Mouse (Mus musculus) right cerebral cortex, postnatal 14 days (tissue): ENCODE data around the gene Npr2.
A peak's percentile ranks its signal among the peaks of the same experiment; 100 is the strongest.

Source experiments
- DNase-seq: peaks from one replicate; pipeline ENCODE4 v3.0.0; 2022

Npr2 gene

DNA sequence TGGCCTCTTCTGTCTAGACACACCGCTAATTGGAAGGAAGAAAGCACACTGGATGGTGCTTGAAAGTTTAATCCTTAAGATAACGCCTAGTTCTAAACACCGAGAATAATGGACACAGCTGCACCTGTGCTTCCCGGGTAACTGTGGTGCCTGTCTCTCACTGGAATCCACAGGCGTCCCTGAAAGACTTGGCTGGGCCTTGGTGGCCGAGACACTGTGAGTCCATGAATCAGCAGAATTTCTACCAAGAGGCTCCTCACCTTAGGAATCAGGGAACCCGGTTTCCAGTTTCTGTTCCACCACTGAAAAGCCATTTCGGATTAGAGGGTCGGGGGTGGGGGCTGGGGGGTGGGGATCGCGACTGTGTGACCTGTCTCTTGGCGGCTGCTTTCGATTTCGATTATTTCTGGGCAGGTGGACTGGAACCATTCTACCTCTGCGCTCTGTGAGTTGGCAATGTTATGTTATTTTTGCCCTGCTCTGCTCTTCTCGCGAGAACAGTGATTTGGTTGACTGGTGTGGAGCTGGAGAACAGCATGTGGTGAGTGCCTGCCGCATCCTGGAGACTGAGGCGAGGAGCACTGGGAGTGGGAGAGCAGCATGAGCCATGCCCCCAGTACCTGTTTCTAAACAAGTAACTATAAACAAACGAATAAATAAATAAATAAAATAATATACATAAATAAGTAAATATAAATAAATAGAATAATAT, 2.5 kb upstream of the Npr2 start:
- no peak for DNase-seq

DNA sequence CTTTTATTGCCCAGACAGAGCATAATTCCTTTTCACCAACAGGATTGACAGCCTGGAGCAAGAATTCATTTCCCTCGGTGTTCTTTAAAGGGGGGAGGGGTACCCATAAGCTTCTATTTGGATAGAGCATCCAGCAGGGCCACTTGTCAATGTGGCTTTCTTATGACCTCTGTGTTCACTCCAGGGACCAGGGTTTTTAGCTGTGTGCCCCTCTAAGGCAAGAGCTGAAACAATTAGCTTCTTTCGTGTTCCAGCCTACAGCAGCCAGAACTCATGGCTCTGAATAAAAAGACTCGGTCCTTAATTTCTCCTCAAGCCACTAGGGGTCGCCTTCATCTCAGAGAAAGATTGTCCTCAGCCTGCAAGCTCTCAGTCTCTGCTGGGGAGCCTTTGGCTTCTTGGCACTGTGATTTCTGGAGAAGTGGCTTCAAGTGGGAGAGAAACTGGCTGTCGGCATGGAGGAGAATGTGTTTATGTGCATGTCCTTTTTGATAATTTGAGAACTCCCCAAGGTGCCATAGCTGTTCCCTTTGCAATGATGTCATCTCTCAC, 1.6 kb upstream of the Npr2 start:
- peak; percentile 72 for DNase-seq

DNA sequence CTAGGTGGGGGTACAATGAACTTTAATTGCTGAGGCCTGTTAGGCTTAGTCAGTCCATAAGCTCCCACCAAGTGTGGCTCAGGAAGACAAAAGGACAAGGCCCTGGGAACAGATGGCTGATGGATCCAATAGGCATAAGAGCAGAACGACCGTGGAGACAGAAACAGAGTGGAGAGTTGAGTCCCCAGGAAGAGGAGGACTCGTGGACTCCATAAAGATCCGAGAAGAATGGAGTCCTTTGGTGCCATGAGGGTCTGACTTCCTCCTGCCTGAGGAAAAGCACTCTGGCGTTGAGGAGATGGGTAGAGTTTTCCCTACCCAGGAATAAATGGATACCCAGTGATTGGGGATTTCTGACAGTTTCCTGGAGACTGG, 1.1 kb upstream of the Npr2 start:
- no peak for DNase-seq

DNA sequence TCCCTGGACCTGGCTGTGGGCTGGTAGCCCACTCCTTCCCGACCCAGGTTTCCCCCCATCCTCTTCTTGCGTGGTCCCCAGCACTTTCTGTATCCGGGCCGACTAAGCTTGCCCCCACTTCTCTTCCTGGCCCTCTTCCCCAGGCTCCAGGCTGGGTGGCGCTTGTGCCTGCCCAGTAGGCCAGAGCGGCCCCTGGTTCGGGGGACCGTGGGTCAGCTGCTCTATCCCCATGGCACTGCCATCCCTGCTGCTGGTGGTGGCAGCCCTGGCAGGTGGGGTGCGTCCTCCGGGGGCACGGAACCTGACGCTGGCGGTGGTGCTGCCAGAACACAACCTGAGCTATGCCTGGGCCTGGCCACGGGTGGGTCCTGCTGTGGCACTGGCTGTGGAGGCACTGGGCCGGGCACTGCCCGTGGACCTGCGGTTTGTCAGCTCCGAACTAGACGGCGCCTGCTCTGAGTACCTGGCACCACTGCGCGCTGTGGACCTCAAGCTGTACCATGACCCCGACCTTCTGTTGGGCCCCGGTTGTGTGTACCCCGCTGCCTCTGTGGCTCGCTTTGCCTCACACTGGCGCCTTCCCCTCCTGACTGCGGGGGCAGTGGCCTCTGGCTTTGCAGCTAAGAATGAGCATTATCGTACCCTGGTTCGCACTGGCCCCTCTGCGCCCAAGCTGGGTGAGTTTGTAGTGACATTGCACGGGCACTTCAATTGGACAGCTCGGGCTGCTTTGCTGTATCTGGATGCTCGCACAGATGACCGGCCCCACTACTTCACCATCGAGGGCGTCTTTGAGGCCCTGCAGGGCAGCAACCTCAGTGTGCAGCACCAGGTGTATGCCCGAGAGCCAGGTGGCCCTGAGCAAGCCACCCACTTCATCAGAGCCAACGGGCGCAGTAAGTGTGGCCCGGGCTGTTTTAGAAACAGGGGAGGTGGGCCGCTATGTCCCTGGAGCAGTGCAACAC, 503 bp downstream of the Npr2 start:
- peak; percentile 35 for DNase-seq

DNA sequence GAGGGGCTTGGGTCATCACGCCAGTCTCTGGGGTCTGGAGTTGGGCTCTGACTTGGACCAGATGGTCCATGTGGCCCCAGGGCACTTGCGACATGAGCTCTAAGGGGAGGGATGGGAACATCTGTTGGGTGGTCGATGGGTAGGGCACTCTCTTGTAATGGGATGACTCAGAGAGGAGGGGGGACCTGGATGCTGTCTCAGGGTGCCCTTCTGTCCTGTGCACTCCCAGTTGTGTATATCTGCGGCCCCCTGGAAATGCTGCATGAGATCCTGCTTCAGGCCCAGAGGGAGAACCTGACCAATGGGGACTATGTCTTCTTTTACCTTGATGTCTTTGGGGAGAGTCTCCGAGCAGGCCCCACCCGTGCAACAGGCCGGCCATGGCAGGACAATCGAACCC, 1.6 kb downstream of the Npr2 start:
- no peak for DNase-seq

DNA sequence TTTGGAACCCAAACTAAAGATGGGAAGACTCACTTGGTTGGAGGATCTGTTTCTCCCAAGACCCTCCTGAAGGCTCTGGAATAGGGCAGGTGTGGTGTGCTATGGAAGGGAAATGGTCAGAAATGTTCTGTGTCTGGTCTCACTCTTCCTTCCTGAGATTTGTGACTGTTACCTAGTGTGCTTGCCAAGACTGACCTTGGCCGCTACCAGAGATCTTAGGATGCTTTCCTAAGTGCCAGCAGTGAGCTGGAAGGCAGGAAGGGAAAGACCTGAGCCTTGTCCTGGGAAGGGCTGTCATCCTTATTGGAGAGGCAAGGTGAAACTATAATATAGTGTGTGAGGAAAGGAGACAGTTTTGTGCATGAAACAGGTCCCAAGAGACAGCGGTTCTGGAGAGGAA, 2.0 kb downstream of the Npr2 start:
- DNase-seq, result no peak

DNA sequence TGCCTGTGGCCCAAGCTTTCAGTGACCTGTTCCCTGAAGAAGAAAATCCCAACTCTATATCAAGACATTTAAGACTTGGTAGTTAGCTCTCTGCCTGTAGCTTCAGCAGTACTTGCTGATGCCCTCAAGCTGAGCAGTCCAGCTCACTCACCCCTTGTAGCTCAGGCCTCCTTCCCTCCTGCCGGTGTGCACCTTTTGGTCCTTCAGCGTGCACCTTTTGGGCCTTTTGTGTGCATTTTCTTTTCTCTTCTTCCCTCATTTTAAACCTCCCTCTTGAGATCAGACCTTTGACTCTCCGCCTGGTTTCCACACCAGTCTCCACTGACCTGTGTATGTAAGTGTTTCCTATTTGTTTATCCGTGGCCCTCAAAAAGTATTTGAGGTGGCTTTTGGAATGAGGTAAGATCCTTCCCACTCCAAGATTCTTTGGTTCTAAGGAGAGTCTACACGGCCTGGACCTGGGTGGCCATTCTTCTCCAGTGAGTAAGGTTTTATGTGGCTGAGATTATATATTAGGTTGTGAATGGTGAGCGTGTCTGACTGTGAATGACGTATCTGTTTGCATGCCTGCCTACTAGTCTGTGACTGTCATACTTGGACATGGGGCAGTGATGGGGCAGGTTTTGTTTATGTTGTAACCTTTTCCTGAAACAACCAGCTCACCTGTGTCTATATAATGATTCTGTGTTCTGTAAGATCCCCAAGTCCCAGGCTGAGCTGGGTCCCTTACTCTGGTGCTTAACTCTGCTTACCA, 3.1 kb downstream of the Npr2 start:
- no peak for DNase-seq

DNA sequence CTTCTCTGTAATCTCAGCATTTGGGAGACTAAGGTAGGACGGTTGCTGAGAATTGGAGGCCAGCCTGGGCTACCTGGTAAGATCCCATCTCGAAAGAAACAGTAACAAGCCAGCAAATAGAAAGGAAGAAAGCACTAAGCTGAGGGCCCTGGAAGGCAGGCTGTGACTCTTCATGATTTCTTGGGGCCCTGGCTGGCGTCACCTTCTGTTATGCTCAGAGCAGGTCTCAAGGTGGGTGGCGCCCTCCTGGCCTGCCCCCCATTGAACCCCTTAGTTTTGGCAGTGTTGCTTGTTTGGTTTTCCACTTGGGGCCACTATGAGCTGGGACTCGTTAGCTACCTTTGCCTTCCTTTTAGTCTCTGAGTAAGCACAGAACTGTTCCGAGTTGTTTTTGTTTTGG, 5.0 kb downstream of the Npr2 start:
- no peak for DNase-seq

DNA sequence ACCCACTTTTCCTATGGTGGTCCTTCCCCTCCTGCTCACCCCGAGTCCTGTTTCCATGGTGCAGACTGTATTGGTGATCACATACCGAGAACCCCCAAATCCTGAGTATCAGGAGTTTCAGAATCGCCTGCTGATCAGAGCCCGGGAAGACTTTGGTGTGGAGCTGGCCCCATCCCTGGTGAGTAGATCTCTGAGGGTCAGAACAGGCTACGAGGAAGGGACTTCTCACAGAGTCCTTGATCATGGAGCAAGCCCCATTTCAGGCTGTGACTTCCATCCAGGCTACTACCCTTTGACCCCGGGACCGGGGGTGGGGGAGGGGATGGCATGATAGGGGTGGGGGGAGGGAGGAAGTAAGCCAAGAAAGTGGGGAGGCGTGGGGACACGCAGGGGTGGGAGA, 8.3 kb downstream of the Npr2 start:
- no peak for DNase-seq

DNA sequence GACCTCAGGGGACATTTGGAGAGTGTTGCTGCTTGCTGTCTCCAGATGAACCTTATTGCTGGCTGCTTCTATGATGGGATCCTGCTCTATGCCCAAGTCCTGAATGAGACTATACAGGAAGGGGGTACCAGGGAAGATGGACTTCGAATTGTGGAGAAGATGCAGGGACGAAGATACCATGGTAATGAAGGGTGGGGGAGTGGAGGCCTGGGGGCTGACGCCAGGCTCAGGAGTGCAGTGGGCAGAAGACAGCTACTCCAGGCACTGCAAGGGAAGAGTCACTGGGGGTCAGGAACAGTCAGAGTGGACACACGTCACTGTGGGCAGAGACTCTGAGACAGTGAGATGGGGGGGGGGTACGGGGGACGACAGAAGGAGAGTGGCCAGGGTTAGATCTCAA, 8.8 kb downstream of the Npr2 start:
- DNase-seq, result no peak

DNA sequence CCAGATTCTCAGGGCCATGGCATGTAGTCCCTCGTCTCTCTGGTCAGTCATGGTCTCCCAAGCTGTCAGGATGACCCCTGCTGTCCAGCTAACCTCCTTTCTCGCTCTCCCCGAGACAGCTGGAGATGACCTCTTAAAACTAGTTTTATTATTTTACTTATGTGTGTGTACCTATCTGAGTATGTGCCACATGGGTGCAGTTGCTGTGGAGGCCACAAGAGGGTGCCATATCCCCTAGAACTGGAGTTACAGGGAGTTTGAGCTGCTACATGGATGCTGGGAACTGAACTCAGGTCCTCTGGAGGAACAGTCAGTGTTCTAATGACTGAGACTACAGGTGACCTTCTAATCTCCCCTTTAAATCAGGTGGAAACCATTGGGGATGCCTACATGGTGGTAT, 18.0 kb downstream of the Npr2 start:
- DNase-seq, result no peak

DNA sequence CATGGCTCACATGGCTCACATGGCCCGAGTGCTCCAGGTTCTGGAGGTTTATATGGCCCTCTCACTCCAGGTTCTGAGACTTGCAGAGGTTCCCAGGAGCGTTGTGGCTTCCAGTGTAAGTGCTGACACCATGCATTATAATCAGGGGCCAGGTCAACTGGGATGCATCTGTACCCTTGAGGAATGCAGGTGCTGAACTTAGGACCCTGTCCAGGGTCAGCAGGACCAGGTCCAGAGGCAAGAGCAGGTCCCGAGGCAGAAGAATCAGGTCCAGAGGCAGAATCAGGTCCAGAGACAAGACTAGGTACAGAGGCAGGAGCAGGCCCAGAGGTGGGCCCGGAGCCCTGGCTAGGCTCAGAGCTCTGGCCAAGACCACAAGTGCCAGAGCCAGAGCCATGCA, 21.0 kb downstream of the Npr2 start:
- DNase-seq, result no peak

DNA sequence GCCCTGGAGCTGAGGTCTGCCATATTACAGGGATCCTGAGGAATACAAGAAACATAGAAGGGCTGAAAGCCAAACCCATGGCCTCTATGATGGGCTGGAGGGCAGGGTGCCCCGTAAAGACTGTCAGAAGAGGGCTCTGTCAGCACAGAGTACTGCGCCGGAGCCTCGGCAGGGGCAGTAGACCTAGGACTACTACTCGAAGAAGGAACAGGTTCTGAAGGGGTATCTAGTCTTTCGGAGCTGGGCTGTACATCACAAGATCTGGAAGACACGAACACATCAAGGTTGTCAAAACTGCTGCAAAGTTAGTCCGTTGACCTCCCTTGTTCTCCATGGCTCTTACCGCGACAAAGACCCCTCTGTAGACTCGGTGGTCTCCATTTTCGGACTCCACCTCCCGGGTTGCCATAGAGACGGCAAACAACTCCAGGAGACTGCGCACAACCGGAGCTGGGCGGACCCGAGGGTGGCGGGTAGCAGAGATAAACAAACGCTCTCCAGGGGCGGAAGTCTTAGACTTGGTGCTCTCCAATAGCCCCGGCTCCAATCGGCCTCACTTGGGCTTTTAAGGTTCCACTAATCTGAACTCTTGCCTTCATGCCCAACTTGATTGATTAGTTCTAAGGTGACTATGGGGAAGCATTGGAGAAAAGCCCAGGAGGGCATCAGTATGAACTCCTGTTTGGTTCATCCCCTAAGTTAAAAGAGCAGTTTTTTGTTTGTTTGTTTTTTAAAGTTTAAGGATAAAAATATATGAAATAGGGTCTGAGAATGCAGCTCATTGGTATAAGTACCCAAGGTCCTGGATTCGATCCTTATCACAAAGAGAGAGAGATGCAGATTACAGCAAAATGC, 21.7 kb downstream of the Npr2 start, which contains the start of gene Spag8:
Spag8 (minus strand) TSS at position 434 of the 855 bp plus-strand sequence.
- peak; percentile 47 for DNase-seq

DNA sequence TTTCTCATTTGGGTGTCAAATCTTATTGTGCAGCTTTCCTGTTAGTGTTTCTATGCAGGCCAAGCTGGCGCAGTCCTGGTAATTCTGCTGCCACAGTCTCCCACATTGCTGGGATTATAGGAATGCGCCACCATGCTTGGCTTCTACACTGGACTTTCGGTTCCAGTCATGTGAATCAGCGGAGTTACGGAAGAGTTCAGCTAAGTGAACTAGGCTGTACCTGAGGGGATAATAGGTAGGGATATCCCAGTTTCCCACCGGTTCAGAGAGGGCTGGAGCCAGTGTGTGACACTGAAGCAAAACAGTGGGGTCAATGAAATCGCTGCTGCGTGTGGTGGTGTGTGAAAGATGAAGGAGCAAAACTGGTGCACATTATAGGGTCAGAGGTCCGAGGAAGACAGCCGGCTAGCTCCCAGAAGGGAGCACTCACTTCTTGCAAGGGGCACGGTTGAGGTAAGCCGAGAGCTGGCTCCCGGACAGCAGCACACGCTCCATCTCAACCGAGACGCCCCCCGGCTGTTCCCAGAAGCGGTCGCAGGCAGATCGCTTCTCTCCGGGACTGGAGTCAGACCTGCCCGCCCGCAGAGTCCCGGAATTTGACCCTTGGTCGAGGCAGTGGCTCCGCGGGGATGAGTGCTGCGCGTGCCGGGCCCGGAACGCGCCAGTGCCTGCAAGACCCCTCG, 24.1 kb downstream of the Npr2 start:
- DNase-seq, result no peak

DNA sequence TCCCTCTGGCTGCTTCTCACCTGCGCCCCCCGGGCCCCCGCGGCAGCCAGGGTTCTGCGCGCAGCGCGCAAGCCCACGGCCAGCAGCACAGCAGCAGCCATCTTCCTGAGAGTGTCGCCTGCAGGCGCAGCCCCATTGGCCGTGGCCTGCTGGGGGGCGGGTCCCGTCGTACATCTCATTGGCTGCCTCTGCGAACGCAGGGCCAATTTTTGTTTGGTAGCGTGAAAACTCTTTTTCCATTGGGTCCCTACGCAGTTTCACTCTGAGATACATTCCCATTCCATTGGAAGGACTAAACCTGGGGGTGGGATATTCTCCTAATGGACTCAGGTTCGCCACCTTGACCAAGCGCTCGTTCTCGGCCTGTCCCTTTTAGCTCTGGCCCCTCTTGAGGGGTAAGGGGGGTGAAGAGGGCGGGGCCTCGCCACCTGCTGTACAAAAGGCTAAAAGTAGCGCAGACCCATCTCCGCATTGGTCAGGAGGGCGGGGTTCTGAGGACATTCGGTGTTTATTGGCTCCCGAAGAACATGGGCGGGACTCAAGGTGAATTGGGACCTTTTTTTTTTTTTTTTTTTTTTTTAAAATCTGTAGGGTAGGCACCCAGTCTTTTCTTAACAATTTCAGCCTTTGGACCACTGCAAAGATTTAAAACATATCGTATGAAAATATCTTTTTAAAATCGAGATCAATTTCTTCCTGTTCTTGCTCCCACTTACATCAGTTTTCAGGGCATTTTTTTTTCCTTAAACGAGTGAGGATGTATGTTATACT, 24.8 kb downstream of the Npr2 start, which contains the start of gene Hint2:
Hint2 (minus strand) TSS at position 128 of the 771 bp plus-strand sequence.
- DNase-seq, result peak; percentile 91

DNA sequence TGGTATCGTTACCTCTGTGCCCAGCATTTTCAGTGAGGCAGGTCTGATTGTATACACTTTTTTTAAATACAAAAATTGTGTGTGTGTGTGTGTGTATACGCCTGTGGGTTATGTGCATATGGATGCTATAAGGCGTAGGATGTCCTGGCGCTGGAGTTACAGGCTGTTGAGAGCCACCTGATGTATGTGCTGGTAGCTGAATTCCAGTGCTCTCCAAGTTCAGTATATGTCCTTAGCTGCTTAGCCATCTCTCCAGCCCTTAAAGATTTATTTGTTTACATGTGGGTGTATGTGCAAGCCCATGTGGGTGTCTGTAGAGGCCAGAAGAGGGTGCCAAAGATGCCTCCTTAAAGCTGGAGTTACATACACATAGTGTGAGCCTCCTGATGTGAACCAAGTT, 25.4 kb downstream of the Npr2 start:
- no peak for DNase-seq

DNA sequence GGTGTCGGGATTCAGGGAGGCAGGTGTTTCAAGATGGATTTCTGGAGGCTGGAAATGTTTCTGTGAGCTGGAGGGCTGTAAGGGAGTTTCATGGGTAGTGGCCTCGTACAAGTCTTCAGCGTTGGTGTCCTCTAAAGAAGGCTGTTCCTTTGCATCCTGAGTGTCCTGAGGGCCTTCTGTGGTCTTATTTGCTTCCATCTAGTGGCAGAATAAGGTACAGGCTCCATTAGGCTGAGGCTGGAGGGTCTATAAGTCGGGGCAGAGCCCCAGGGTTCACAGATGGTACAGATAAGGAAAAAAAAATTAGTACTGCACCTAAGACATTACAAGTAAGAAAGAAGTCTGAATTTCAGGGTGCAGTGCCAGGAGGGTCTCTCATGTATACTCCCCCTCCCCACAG, 34.7 kb downstream of the Npr2 start:
- DNase-seq, result no peak

DNA sequence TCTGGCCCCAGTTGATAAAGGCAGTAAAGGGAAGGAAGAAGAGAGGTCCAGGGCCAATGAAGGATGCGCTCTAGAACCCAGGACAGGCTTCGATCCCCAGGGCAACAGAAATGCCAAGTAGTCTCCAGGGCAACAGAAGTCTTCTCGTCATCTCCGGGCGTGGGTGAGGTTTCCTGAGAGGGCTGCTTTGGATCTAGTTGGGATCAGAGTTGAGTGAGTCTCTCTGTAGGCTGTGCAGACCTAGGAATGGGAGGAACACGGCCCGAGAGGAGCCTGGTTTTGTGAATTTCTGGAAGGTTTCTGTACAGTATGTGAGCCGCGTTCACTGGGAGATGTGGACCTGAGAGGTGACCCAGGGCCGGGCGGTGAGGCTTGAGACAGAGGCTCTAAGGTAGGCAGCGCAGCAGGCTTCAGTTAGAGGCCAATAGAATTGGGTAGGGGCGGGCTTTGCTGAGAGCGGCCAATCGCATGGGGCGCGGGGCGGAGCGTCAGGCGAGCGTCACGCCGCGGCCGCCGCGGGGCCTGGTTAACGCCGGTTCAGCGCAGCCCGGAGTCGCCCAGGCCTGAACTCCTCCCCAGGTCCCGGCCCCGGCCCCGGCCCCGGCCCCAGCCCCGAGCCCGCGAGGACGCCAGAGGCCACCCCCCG, 37.2 kb downstream of the Npr2 start, which contains the start of the genes Tmem8b and Fam221b:
Tmem8b (plus strand) TSS at position 190 of the 646 bp plus-strand sequence.
Fam221b (minus strand) TSS at position 364 of the 646 bp plus-strand sequence.
- peak; percentile 90 for DNase-seq

DNA sequence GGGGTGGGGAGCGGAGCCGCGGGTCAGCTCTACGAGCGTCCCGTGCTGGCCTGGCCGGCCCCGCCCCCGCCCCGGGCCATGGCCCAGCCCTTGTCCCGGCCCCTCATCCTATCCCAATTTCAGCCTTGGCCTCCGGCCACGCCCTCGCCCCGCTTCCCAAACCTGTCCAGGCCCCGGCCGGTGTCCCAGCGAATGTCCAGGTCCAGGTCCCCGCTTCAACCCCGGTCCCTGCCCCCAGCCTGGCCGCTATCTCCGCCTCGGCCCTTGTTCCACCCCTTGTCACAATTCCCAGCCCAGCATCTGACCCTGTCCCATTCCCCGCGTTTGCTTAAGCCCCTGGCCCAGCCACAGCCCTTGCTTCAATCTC, 37.7 kb downstream of the Npr2 start:
- DNase-seq, result peak; percentile 48

DNA sequence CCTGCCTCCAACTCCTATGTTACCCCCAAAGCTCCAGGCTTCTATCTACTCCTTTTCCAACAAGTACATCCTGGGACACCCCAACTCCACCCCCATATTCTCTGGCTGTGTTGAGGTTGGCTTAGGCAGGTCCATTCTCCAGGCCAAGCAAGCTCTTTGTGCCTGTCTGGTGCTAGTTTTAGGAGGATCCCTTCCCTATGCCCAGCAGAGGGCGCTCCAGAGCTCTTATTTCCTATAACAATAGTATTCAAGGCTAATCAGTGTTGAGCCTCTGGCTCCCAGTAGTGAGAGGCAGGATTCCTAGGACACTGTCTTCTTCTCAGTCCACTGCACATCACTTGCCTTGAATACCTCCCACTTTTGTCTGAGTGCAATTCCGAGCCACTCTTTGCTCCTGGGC, 40.3 kb downstream of the Npr2 start:
- DNase-seq, result peak; percentile 97
